Mouse (Mus musculus): ENCODE data around the gene Ucp3. TPM values are rescaled to one million over a fixed set of nuclear protein-coding genes. Genes with fewer than 3 reads are reported as not detected.

The Ucp3 gene
- polyA plus RNA-seq, 1 experiment from 2014 or later, result not detected

DNA sequence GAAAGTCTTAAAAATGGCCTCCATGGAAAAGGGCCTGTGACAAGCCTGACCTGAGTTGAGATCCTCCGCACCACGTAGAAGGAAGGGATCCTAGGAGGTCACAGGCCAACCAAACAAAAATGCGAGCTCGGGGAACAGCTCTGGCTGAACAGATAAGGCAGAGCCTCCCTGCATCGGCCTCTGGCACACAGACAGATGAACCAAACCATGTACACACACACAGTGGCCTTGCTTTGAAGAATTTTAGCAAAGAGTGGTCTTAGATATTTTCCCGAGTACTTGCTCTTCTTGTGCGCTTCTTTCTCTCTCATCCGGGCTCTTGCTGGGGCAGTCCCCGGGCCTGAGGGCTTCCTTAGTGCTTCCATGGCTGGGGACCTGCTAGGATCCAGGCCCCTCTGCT is 9.6 kb upstream of the Ucp3 start:
- no peak overlapping the region for H3K4me3 ChIP-seq
- H3K36me3 ChIP-seq, result peaks cover 88% of the 10 kb centered on the region
- 87% methylated on average over 9 of the region's 9 CpGs for WGBS
- H3K9ac ChIP-seq, result no peak overlapping the region
- no peaks in the 10 kb centered on the region for H3K9me3 ChIP-seq
- peaks cover 9% of the 10 kb centered on the region; the same call in 1 of the 2 replicates for H3K4me1 ChIP-seq (replicated peaks)
- H3K27ac ChIP-seq, result no peak overlapping the region
- H3K27me3 ChIP-seq, result no peaks in the 10 kb centered on the region
- ATAC-seq (ENCODE audit: low FRiP score), result no peak
- H3K4me2 ChIP-seq, result no peak overlapping the region

DNA sequence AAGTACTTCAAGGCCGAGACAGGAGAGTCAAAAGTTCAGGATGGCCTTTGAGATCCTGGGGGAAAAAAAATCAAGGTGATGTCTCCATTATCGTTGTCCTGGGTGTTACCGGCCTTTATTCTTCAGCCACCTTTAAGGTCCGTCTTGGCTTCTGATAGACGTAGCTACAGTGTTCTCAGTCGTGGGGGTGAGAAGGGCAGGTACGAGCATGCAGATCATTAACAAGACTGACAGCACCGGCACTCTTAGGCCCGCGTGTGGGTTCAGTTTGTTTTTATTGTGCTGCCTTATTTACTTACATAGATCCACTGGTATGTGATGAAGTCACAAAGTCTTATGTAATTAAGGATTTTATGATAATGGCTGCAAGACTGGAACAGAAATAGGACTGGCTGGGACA is 9.0 kb upstream of the Ucp3 start:
- Histone ChIP-seq H3K27ac (no peak overlapping the region), H3K9ac (no peak overlapping the region), H3K9me3 (no peaks in the 10 kb centered on the region), H3K4me3 (no peak overlapping the region), H3K36me3 (peaks cover 90% of the 10 kb centered on the region), H3K4me2 (no peak overlapping the region), H3K4me1 (replicated peaks) (peaks cover 9% of the 10 kb centered on the region; the same call in 1 of the 2 replicates), H3K27me3 (no peaks in the 10 kb centered on the region)
- no peak for ATAC-seq (ENCODE audit: low FRiP score)
- 94% methylated on average over 10 of the region's 10 CpGs for WGBS

DNA sequence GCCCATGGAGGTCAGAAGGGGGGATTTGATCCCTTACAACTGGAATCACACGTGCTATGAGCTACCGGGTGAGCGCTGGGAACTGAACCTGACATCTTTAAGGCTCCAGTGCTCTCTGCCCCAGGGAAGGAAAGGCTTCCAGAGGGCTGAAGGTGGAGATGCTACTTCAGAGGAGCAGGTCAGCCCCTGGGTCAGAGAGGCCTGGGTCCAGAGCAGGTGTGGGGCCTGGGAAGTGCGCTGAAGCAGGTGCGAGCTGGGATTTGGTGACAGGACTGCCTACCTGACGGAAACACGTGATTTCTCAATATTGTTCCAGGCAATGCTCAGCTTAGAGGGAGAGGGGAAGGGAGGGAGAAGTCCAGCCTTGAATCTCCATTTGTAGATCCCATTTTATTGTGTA is 8.5 kb upstream of the Ucp3 start:
- WGBS, result 94% methylated on average over 7 of the region's 7 CpGs
- Histone ChIP-seq H3K27ac (no peak overlapping the region), H3K9me3 (no peaks in the 10 kb centered on the region), H3K4me1 (replicated peaks) (peaks cover 9% of the 10 kb centered on the region; the same call in 1 of the 2 replicates), H3K9ac (no peak overlapping the region), H3K4me2 (no peak overlapping the region), H3K4me3 (no peak overlapping the region), H3K27me3 (no peaks in the 10 kb centered on the region), H3K36me3 (peaks cover 90% of the 10 kb centered on the region)
- ATAC-seq (ENCODE audit: low FRiP score), result no peak

DNA sequence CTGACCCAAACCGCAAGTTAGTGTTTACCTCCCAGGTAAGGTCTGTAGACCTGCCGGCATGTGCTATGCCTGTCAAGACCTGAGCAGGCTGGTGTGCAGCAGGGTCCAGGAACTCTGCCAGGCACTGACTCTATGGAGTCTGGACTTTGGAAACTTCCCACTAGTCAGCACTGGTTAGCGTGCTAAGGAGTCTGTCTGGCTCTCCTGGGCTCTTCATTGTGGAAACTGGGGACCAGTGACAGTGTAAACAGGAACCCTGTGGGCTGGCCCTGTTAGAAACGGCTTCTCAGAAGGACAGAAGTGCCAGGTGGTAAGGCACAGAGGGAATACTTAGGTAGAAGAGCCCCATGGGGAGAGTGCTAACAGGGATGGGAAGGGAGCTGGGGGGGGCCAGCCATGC is 7.5 kb upstream of the Ucp3 start:
- Histone ChIP-seq H3K27me3 (no peaks in the 10 kb centered on the region), H3K4me1 (replicated peaks) (peaks cover 9% of the 10 kb centered on the region; the same call in 1 of the 2 replicates), H3K4me2 (no peak overlapping the region), H3K9ac (no peak overlapping the region), H3K4me3 (no peak overlapping the region), H3K36me3 (peaks cover 89% of the 10 kb centered on the region), H3K27ac (peak overlapping the region; percentile 19; the same call in 1 of the 2 replicates), H3K9me3 (no peaks in the 10 kb centered on the region)
- WGBS, result 81% methylated on average over 4 of the region's 4 CpGs
- ATAC-seq (ENCODE audit: low FRiP score), result no peak

DNA sequence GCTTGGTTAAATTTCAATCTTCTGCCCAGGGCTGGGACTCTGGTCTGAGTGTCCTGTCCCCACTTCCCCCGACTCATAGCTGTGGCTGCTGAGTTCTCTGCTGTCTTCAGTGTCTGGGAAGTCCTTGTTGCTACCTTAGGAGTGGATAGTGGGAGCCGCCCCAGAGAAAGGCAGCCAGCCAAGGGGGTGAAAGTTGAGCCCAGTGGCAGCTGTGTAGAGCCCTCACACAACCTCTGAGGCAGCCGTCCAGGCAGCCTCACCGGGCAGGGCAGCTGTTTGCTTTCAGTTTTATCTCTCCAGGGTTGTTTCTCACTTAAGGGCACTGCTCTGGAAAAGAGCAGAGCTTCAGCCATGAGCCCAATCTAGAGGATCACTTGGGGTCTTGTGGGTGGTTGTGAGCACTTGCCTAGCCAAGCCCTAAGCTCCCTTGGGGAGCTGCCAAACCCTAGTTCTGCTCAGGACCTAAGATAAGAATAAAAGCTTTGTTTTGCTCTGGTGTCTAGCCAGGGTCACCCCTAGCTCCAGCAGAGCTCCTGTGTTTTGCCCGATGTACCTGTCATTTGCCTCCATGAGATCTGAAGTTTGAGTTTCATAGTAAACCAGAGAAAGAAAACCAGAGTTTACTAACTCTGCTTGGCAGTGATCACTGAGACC is 7.0 kb upstream of the Ucp3 start:
- no peaks in the 10 kb centered on the region for H3K9me3 ChIP-seq
- 82% methylated on average over 5 of the region's 5 CpGs for WGBS
- no peak overlapping the region for H3K4me2 ChIP-seq
- no peak for ATAC-seq (ENCODE audit: low FRiP score)
- no peak overlapping the region for H3K9ac ChIP-seq
- H3K27ac ChIP-seq, result peak overlapping the region; percentile 19
- H3K4me3 ChIP-seq, result no peak overlapping the region
- peaks cover 89% of the 10 kb centered on the region for H3K36me3 ChIP-seq
- no peaks in the 10 kb centered on the region for H3K27me3 ChIP-seq
- peaks cover 9% of the 10 kb centered on the region; the same call in 1 of the 2 replicates for H3K4me1 ChIP-seq (replicated peaks)

DNA sequence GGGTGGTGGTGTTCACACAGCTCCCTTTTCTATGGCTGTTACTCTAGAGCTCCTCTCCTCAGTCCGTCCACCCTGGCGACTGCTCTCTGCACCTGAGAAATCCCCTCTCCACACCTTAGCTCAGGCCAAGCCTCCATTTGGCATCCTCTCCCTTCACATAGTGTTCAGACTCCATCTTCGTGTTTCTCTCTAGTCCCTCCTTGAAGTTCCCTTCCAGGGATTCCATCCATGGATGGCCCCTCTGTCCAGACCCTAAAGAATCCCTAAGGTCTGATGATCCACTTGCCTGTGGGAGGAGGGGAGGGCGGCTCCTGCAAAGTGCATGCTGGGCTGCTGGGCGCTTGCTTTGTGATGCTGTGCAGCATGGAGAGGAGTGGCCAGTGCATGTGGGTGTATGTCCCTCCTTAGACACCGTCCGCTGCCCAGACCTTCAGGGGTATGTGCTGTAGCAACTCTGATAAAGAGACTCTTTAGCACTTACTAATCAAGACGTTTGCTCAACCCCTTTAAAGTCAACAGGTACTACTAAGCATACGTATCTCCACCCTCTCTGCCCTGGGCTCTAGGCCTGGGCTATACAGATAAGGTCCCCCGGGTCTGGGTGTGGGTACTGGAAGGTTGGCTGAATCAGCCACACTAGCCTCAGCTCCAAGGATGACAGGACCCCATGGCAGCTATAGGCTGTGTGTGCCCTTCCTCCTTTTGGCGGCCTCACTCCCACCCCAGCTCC is 5.8 kb upstream of the Ucp3 start:
- Histone ChIP-seq H3K27me3 (no peaks in the 10 kb centered on the region), H3K4me3 (no peak overlapping the region), H3K9ac (no peak overlapping the region), H3K36me3 (peaks cover 80% of the 10 kb centered on the region), H3K27ac (no peak overlapping the region), H3K4me2 (no peak overlapping the region), H3K9me3 (no peaks in the 10 kb centered on the region), H3K4me1 (replicated peaks) (peaks cover 9% of the 10 kb centered on the region; the same call in 1 of the 2 replicates)
- WGBS, result 89% methylated on average over 11 of the region's 11 CpGs
- no peak for ATAC-seq (ENCODE audit: low FRiP score)

DNA sequence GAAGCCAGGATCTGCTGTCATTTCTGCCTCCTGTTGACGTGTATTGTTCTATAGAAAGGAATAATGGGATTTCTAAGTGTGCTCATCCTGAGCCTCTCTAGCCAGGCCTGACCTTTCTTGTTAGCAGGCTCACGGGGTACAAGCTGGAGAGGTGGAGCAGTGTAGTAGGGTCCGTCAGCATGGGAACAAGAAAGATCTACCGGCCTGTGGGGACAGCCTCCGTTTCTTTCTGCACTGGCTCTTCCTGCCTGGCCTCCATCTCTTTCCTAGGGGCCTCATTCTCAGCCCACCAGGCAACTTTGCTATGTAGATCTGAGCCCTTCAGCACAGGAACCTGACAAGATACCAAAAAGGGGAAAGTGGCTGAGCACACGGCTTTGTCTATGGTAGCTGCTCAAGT is 4.0 kb upstream of the Ucp3 start:
- Histone ChIP-seq H3K4me3 (no peak overlapping the region), H3K9ac (no peak overlapping the region), H3K27me3 (no peaks in the 10 kb centered on the region), H3K9me3 (no peaks in the 10 kb centered on the region), H3K4me1 (replicated peaks) (peaks cover 9% of the 10 kb centered on the region; the same call in 1 of the 2 replicates), H3K4me2 (no peak overlapping the region), H3K36me3 (peaks cover 65% of the 10 kb centered on the region), H3K27ac (no peak overlapping the region)
- ATAC-seq (ENCODE audit: low FRiP score), result no peak
- 91% methylated on average over 6 of the region's 6 CpGs for WGBS

DNA sequence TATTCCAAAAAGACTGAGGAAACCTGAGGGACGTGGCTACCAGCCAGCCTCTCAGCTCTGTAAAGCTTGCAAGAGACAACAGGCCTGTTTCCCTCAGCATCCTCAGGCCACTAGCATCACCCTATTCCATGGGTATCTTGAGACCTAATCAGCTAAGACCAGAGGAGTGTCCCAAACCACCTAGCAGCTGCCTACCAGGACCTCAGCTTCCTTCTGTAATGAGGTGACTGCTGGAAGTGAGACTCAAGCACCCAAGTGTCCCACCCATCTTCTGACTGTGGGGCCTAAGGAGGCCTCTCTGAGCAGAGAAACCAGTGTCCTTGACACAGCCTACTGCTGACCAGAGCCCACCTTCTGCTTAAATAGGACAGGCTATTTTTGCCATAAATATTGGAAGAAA is 3.3 kb upstream of the Ucp3 start:
- H3K4me1 ChIP-seq (replicated peaks), result peaks cover 9% of the 10 kb centered on the region; the same call in 1 of the 2 replicates
- no peak overlapping the region for H3K4me2 ChIP-seq
- H3K4me3 ChIP-seq, result no peak overlapping the region
- H3K9me3 ChIP-seq, result no peaks in the 10 kb centered on the region
- H3K27ac ChIP-seq, result no peak overlapping the region
- 96% methylated on average over 1 of the region's 1 CpGs for WGBS
- no peak overlapping the region for H3K9ac ChIP-seq
- ATAC-seq (ENCODE audit: low FRiP score), result no peak
- no peaks in the 10 kb centered on the region for H3K27me3 ChIP-seq
- peaks cover 58% of the 10 kb centered on the region for H3K36me3 ChIP-seq

DNA sequence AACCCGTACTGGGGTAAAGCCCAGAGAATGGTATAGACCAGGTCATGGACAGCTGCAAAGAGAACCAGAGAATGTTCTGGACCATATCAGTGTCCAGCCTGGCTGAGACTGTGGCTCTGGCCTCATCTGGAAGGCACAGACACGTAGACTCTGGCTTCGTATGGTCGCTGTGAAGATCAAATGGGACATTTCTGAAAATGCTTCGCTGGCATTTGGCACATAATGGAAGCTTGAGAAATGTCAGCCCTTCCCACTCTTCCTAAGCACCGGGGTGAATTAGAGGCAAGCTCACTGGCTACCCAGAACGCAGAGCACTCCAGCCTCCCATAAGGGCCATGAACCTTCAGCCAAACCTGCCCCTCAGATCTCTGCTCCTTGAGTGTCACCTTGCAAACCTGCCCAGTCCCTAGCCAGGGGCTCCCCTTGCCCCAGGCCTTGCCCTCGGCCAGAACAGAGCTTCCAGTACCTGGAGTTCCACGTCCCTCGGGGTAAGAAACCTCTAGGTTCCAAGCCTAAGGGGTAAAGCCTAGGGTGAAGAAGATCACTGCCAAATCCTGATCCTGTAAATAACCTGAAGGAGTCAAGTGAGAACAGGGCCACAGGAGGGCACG is 1.9 kb upstream of the Ucp3 start:
- H3K27me3 ChIP-seq, result no peaks in the 10 kb centered on the region
- peaks cover 44% of the 10 kb centered on the region for H3K36me3 ChIP-seq
- no peak overlapping the region for H3K4me3 ChIP-seq
- no peaks in the 10 kb centered on the region for H3K9me3 ChIP-seq
- H3K4me1 ChIP-seq (replicated peaks), result no peaks in the 10 kb centered on the region
- WGBS, result 92% methylated on average over 11 of the region's 11 CpGs
- H3K4me2 ChIP-seq, result no peak overlapping the region
- H3K27ac ChIP-seq, result no peak overlapping the region
- H3K9ac ChIP-seq, result no peak overlapping the region
- ATAC-seq (ENCODE audit: low FRiP score), result no peak

DNA sequence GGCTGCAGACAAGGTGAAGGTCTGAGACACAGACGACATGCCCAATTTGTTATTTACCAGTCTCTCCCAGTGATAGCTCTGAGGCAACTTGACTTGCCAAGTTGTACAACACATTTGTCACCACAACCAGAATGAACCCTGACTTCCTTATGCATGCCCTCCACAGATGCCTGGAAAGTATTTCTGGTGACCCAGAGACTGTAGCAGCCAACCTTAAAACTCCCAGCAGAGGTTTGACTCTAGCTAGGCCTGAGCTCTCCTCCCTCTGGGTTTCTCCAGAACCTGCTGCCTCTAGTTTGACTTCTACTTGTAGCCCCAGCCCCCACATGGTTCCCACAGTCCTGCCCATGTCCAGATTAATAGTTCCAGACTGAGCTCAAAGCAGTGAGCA is 1.4 kb upstream of the Ucp3 start:
- 95% methylated on average over 1 of the region's 1 CpGs for WGBS
- H3K36me3 ChIP-seq, result peaks cover 39% of the 10 kb centered on the region
- H3K27ac ChIP-seq, result no peak overlapping the region
- no peaks in the 10 kb centered on the region for H3K4me1 ChIP-seq (replicated peaks)
- no peaks in the 10 kb centered on the region for H3K9me3 ChIP-seq
- H3K27me3 ChIP-seq, result no peaks in the 10 kb centered on the region
- no peak overlapping the region for H3K9ac ChIP-seq
- no peak overlapping the region for H3K4me2 ChIP-seq
- ATAC-seq (ENCODE audit: low FRiP score), result no peak
- no peak overlapping the region for H3K4me3 ChIP-seq

DNA sequence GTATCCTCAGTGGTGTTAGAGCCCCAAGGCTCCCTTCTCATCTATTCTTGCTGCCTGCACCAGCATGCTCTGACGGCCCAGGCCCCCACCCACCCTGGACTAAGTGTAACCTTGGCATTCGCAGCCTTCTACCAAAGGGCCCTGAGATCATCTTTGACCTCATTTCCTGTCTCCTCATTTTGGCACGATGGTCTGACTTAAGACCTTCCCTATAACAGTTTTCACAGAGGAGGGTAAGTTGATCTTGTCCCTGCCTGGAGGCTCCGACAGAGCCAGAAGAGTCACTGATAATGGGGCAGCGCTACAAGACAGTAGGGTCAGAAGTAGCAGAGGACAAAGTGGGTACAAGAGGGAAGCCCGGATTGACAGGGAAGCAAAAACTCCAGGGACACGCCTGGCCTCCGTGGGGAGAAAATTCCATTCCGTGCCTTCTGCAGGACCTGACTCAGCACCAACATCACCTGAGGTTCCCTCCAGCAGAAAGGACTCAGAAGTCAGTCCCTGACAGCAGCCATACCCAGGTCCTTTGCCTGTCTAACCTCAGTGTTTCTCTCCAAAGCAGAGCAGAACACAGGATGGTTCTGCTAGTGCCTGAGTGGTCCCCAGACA is 1.2 kb downstream of the Ucp3 start:
- H3K9me3 ChIP-seq, result no peaks in the 10 kb centered on the region
- no peak overlapping the region for H3K9ac ChIP-seq
- no peak overlapping the region for H3K27ac ChIP-seq
- no peak for ATAC-seq (ENCODE audit: low FRiP score)
- WGBS, result 90% methylated on average over 9 of the region's 9 CpGs
- H3K4me3 ChIP-seq, result no peak overlapping the region
- no peaks in the 10 kb centered on the region for H3K4me1 ChIP-seq (replicated peaks)
- H3K27me3 ChIP-seq, result no peaks in the 10 kb centered on the region
- H3K4me2 ChIP-seq, result no peak overlapping the region
- H3K36me3 ChIP-seq, result peaks cover 19% of the 10 kb centered on the region

DNA sequence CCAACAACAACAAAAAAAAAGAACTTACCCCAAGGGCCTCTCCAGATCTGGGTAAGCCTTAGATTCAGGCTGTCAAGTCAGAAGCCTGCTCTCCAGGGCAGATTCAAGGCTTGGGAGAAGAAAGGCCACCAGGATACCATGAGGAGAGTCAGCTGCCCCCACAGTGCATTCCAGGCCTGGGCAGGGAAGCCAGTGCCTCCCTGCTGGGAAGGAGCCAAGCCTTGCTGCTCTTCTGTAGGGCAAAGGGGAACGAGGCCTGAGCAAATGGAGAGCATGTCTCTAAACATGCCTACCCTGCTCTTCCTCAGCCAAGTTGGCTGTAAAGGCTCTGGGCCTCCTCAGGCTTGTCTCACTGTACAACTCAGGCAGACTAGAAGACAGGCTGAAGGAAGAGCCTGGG is 1.9 kb downstream of the Ucp3 start:
- Histone ChIP-seq H3K36me3 (peaks cover 12% of the 10 kb centered on the region), H3K9ac (no peak overlapping the region), H3K4me1 (replicated peaks) (peaks cover 6% of the 10 kb centered on the region; the same call in 1 of the 2 replicates), H3K4me2 (no peak overlapping the region), H3K4me3 (no peak overlapping the region), H3K27ac (no peak overlapping the region), H3K27me3 (no peaks in the 10 kb centered on the region), H3K9me3 (no peaks in the 10 kb centered on the region)
- WGBS, result 55% methylated on average over 1 of the region's 1 CpGs
- no peak for ATAC-seq (ENCODE audit: low FRiP score)

Data from hindbrain, embryonic 13.5 days (tissue).